Mouse (Mus musculus): Measurements from ENCODE around the gene Itga10.
"Not testable (repeated sequence)": the region's sequence is repeated elsewhere in the genome, so short reads cannot be mapped to it uniquely, and the experiment has no call there.

Gene Itga10

DNA sequence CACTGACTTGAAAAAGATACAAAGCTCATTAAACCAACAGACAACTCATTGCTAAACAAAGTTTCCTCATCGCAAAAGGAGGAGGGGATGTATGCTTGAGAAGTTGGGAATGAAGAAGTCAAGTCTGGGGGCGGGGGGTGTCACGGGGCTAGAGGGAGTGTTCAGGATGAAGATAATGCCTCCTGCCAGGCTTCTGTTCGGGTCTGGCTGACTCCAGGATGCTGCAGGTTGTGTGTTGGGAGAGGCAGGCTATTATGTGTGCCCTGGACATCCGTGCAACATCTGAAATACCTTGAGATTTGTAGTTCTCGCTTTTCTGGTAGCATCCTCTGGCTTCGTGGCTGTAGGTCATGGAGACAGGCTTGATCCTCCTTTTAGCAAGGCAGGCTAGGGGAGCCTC lies 33.1 kb downstream of the Itga10 start:
- ATAC-seq (ENCODE audit: insufficient number of reproducible peaks, low FRiP score, low TSS enrichment) = no peak

DNA sequence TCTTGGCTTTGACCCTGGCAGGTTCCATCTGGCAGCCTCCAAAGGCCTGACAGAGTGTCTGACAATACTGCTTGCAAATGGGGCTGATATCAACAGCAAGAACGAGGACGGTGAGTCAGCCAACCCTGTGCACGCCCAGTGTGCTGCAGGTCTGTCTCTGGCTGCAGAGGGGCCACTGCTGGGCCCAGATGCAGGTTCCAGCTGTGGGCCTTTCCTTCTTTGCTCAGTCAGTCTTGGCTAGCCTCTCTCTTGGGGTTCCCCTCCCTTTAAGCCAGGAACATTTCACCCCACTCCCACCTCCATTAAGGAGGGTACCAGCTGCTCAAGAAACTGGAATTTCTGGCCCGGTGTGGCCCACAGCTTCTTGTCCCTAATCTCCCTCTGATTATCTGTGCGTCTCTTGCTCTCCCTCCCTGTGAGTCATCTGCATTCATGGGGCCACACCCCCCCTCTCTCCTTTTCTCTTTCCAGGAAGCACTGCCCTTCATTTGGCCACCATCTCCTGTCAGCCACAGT lies 33.8 kb downstream of the Itga10 start:
- no peak for ATAC-seq (ENCODE audit: insufficient number of reproducible peaks, low FRiP score, low TSS enrichment)

DNA sequence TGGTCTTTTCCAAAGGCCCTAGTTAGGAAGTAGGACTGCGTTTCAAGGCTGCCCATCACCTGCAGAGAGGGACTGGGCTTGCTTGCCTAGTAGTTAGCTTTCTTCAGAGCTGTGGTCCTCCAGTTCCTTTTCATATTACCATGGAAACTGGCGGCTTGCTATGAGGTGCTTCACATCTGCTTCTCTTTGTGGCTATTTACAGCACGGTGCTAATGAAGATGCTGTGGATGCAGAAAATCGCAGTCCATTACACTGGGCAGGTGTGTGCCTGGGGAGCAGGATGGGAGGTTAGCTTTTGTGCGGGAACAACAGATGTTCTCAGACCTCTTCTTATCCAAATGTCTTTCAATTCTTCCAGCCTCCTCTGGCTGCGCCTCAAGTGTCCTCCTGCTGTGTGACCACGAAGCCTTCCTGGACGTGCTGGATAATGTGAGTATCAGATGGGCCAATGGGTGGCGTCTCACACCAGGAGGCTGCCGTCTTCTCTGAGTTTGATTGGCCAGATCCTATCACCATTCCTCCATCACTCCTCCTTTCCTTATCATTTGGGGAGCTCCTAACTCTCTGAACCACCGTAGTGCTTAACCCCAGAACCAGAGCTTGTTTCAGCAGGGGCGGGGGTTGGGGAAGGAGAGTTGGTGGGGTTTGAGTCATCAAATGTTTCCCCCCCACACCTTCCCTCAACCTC lies 35.0 kb downstream of the Itga10 start:
- ATAC-seq (ENCODE audit: insufficient number of reproducible peaks, low FRiP score, low TSS enrichment) = no peak

DNA sequence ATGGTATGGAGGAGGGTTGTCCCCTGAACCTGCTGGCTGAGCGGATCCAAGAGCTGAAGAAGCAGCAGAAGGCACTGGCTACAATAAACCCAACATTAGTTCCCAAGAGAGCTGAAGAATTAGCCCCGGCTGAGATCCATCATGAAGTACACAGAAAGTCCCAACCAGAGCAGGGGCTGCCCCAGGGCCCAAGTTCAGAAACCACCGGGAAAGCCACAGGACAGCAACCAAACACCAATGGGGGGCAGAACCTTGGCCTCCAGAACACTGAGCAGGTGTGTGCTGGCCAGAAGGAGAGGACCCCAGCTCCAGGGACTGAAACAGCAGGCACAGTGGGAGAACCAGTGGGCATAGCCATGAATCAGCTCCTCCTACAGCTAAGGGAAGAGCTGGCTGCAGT lies 38.1 kb downstream of the Itga10 start:
- ATAC-seq (ENCODE audit: insufficient number of reproducible peaks, low FRiP score, low TSS enrichment) = no peak

DNA sequence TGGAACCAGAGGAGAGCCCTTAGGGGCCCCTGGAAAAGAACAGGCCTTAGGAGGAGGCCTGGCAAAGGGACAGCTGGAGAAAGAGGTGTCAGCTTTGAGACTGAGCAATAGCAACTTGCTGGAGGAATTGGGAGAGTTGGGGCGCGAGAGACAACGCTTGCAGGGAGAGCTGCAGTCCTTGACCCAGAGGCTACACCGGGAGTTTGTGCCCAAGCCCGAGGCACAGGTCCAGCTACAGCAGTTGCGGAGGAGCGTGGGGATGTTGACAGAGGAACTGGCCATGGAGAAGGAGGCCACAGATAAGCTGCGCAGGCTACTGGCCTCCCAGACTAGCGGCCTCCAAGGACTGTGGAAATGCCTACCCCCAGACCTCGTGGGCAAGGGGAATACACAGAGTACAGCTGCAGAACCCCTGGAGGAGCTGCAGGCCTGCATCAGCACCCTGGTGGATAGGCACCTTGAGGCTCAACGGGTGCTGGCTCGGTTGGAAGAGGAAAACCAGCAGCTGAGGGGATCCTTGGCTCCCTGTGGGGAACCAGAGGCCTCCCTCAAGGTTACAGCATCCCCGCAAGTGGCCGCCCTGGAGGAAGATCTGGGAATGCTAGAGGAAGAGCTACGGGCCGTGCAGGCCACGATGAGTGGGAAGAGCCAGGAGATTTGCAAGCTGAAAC lies 38.9 kb downstream of the Itga10 start:
- no peak for ATAC-seq (ENCODE audit: insufficient number of reproducible peaks, low FRiP score, low TSS enrichment)

DNA sequence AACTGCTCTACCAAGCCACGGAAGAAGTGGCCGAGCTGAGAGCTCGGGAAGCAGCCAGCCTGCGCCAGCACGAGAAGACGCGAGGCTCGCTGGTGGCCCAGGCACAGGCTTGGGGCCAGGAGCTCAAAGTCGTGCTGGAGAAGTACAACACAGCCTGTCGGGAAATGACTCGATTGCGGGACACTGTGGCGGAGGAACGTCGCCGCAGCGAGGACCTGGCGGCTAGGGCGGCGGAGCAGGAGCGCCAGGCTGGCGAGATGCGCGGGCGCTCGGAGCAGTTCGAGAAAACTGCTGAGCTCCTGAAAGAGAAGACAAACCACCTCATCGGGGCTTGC lies 39.4 kb downstream of the Itga10 start:
- no peak; the same call in 1 of the 2 replicates for ATAC-seq (ENCODE audit: insufficient number of reproducible peaks, low FRiP score, low TSS enrichment)

DNA sequence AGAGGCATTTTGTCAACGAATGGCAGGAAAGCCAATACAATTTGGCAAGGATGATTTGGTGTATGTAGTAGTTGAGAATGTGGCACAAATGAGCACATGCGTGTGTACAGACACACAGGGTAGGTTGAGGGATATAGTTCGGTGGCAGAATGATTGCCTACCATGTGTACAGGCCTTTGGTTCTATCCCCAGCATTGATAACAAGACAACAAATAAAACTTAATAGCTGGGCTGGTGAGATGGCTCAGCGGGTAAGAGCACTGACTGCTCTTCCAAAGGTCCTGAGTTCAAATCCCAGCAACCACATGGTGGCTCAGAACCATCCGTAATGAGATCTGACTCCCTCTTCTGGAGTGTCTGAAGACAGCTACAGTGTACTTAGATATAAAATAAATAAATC lies 40.7 kb downstream of the Itga10 start:
- ATAC-seq (ENCODE audit: insufficient number of reproducible peaks, low FRiP score, low TSS enrichment) = not testable (repeated sequence)

DNA sequence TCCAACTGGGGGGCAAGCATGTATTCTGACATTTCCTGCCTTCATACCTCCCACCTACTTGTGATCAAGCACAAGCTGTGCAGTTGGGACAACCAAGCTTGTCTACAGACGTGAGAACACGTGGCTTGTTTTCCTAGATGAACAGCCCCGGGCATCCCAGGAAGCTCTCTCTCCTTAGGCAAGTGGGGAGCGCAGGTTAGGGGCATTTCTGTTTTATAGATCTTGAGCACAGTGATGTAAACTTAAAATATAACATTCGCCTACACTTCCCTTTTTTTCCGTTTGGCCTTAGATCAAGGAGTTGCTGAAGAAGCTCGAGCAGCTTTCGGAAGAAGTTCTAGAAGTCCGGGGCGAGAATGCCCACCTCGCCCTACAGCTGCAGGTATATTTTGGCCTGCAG lies 43.5 kb downstream of the Itga10 start:
- ATAC-seq (ENCODE audit: insufficient number of reproducible peaks, low FRiP score, low TSS enrichment) = no peak

DNA sequence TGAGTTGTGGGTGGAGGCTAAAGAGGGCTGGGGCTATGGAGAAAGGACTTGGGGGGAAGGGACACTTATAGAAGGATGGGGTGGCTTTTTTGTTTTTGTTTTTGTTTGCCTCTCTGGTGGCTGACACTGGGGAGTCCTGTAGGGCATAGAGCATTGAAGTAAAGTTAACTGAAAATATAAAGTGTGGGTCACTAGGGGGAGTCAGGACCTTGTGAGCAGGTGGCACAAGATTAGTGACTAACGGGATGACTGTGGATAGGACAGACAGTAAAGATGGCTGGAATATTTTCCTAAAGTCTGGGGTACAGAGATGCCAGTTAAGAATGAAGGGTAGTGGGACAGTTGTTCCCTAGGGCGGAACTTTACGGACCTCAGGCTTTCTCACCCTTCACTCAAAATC lies 44.9 kb downstream of the Itga10 start:
- ATAC-seq (ENCODE audit: insufficient number of reproducible peaks, low FRiP score, low TSS enrichment) = no peak

DNA sequence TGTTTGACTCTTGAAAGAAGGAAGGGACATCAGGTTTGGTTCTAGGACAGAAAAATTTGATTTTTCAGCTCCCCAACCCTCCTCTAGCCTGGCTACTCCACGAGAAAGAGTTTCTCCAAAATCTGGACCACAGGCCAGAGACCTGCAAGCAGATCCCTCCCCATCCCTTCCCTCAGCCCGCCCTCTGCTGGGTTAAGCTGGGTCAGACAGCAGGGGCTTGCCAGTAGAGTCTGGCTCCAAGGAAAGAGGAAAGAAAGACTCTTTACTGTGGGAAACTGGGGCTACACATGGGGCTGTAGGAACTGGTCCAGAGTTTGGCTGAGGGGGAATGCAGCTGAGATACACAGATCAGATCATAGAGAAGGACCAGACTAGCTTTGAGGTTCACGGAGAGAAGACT lies 47.1 kb downstream of the Itga10 start:
- no peak for ATAC-seq (ENCODE audit: insufficient number of reproducible peaks, low FRiP score, low TSS enrichment)

DNA sequence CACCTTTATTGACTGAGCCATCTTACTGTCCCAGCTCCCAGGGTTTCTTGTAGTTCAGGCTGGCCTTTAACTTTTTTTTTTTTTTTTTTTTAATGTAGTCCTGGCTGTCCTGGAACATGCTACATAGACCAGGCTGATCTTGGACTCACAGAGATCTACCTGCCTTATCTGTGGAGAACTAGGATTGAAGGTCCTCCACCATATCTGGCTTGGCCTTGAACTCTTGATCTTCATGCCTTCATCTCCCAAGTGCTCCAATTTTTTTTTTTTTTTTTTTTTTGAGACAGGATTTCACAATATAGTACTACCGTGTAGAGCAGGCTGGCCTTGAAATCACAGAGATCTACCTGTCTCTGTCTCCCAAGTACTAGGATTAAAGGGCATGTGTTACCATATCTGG lies 48.2 kb downstream of the Itga10 start:
- ATAC-seq (ENCODE audit: insufficient number of reproducible peaks, low FRiP score, low TSS enrichment) = no peak

DNA sequence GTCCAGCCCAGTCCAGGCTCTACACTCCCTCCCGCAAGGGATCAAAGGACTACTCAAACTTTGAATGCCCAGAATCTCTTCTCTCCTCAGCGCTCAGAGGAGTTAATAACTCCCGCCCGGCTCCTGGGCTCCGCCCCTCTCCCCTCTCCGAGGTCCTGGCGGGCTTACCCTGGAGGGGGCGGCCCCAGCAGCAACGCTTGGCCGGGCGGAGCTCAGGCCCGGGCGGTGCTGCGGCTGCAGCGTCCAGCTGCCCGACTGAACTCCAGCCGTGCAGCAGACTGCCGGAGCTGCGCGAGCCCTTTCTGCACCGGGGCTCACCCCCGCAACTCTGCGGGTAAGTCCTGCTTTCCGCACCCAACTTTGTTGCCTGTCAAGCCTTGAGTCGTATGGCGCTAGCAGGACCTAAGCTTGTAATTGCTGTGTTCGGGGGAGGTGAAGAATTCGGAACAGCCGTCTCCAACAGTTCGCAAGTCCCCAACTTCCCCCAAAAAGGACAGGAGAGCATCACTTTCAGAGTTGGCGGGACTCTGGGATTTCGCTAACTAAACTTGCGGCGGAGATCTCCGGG lies 50.9 kb downstream of the Itga10 start, which contains the start of gene Pias3:
TSS of gene Pias3 (plus strand) at position 187 of the 568 bp plus-strand sequence.
- peak; percentile 43 for ATAC-seq (ENCODE audit: insufficient number of reproducible peaks, low FRiP score, low TSS enrichment)

DNA sequence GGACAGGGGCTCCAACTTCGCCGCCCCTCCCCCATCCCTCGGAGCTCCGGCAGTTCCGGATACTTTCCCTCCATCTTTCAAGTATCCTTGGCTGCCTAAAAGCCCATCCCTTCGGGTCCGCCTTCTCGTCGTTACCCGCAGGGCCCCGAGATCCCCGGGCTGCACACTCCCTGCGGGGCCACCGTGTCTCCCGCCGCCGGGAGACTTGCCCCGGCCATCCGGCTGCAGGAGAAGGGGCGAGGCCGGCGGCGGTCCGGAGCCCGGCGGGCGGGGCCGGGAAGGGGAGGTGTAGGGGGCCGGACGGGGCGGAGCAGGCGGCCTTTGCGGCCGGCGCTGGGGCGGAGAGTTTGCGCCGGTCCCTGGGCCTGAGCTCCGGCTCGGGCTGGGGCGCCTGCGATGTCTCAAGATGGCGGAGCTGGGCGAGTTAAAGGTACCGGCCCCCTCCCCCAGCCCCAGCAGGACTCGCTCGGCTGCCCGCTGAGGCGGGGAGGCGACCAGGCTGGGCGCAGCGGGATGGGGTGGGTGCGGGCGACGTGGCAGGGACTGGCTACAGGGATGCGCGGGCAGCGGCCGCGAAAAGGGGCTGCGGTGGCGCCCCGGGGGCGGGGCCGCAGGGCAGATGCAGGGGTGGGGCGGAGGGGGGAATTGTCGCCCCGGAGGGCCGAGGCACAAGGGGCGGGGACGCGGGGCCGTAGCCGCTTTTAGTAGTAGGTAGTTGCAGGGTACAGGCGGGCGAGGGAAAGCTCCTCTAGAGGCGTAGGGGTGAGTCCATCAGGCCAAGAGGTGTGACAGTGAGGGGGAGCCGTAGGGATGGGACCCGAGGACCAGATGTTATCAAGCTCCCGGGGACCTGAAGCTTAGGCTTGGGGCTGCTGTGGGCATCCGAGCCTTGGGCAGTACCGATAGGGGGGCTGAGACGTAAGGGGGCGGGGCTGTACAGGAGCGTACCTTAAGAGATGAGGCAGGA lies 51.7 kb downstream of the Itga10 start:
- peak; percentile 84 for ATAC-seq (ENCODE audit: insufficient number of reproducible peaks, low FRiP score, low TSS enrichment)

DNA sequence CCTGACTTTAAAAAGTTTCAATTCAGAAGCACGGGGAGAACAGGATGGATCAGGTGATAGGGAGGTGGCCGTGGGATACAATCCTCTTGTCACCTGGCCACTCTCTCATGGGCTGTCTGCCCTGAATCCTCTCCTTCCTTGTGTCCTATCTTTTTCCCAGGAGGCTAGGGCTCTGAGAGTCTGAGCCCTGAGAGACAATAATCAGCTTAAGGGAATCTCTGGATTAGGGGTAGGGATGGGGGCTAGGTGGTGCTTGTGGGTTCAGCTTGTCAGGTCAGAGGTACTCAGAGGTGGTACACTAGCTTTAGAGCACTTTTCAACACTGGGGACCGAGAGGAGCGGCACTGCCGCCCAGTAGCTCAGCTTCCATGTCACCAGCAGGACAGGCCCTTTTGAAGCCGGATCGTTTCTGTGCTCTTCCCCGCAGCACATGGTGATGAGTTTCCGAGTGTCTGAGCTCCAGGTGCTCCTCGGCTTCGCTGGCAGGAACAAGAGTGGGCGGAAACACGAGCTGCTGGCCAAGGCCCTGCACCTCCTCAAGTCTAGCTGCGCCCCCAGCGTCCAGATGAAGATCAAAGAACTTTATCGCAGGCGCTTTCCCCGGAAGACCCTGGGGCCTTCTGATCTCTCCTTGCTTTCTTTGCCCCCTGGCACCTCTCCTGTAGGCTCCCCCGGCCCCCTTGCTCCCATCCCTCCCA lies 53.8 kb downstream of the Itga10 start:
- ATAC-seq (ENCODE audit: insufficient number of reproducible peaks, low FRiP score, low TSS enrichment) = no peak

DNA sequence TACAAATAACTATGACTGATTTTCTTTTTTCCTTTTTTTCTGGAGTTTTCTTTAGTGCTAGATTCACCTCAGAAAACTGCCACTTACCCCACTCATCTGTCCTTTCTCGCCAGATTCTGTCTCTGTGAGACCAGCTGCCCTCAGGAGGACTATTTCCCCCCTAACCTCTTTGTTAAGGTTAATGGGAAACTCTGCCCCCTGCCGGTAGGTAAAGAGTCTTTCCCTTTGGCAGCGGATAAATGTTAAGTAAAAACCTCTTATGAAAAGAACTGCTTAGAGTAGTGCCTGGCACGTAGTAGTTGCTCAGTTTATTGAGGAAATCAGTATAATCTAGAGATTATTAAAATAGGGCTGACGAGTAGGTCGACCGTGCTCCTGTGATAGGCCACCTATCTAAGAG lies 55.0 kb downstream of the Itga10 start:
- ATAC-seq (ENCODE audit: insufficient number of reproducible peaks, low FRiP score, low TSS enrichment) = no peak

DNA sequence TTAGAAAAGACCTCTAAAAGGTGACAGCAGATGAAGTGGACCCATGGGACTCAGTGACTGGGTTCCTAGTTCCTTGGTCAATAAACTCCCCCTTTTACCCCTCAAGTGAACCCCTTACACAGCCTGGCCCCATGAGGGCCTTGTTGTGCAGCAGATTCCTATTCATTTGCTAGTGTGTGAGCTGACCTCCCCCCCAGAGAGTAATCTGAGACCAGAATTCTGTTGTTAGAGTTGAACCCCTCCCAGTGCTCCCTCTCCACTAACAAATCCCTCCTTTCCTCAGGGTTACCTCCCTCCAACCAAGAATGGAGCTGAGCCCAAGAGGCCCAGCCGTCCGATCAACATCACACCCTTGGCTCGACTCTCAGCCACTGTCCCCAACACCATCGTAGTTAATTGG lies 55.6 kb downstream of the Itga10 start:
- no peak for ATAC-seq (ENCODE audit: insufficient number of reproducible peaks, low FRiP score, low TSS enrichment)

DNA sequence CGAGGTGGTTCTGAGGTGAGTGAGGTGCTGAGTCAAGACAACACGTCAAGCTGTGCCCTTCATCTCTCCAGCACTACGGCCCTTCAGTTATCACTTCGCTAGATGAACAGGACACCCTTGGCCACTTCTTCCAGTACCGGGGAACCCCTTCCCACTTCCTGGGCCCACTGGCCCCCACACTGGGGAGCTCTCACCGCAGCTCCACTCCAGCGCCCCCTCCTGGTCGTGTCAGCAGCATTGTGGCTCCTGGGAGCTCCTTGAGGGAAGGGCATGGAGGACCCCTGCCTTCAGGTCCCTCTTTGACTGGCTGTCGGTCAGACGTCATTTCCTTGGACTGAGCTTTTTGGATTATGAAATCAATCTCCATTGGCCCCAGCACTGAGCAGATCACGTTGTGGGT lies 59.4 kb downstream of the Itga10 start:
- ATAC-seq (ENCODE audit: insufficient number of reproducible peaks, low FRiP score, low TSS enrichment) = no peak

DNA sequence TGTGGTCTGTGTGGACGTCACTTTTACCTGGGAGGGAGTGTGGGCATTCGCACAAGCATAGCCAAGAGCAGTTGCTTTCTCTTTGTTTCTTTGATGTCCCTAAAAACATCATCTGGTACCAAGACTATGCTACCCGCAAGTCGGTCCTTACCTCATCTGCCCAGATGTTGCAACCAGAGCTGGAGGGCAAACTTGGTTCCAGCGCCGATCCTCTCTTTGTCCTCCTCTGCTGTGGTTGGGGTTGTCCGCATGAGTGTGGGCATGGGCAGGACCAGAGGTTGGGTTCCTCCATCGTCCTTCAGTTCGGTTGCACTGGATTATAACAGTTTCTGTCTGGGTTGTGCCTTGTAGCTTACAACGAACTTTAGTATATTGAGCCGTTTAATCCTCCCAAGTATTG lies 60.8 kb downstream of the Itga10 start:
- no peak for ATAC-seq (ENCODE audit: insufficient number of reproducible peaks, low FRiP score, low TSS enrichment)

DNA sequence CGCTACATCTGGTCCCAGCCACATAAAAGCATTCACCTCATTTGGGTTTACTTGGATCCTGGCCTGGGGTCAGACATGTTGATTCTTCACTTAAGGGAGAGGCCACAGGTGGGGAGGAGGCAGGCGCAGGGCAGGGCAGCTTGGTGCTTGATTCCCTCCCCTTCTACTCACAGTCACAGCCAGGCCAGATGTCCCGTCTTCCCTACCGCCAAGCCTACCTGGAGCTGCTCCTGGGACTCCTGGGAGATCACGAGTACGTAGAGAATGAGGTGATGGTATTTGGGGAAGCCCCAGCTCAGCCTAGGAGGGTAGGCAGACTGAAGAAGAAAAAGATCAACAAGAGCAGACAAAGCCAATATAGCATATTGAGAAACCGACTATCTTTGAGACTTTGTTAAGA lies 61.6 kb downstream of the Itga10 start:
- ATAC-seq (ENCODE audit: insufficient number of reproducible peaks, low FRiP score, low TSS enrichment) = no peak
